Mouse (Mus musculus) hindbrain, embryonic 15.5 days (tissue): Measurements from ENCODE around the gene Katnb1. TPM values are rescaled to one million over a fixed set of nuclear protein-coding genes. Genes with fewer than 3 reads are reported as not detected.

Experiments used
- ATAC-seq: fragments of 200-750 bp; cut with Nextera tagmentation; 2 replicates; pipeline ENCODE4 v1.8.0; 2017; ENCODE audit warnings: low read depth, moderate number of reproducible peaks, moderate TSS enrichment; ENCODE audit not compliant: low FRiP score
- H3K27ac ChIP-seq: fragments of 300-500 bp; sonication (generic); replicated peaks from 2 replicates; pipeline ENCODE4 v1.5.1; 2015; ENCODE audit warnings: mild to moderate bottlenecking, inconsistent platforms
- H3K27me3 ChIP-seq: fragments of 300-500 bp; sonication (generic); 2 replicates; pipeline ENCODE4 v1.6.1; 2015; ENCODE audit warnings: control low read depth, inconsistent platforms
- H3K36me3 ChIP-seq: fragments of 300-500 bp; sonication (generic); 2 replicates; pipeline ENCODE4 v1.6.1; 2015; ENCODE audit warnings: control low read depth, inconsistent platforms
- H3K4me1 ChIP-seq: fragments of 300-500 bp; sonication (generic); replicated peaks from 2 replicates; pipeline ENCODE4 v1.6.1; 2015; ENCODE audit warnings: control low read depth, inconsistent platforms
- H3K4me2 ChIP-seq: fragments of 300-500 bp; sonication (generic); 2 replicates; pipeline ENCODE4 v1.6.1; 2015; ENCODE audit warnings: moderate library complexity, mild to moderate bottlenecking, inconsistent platforms
- H3K4me3 ChIP-seq: fragments of 300-500 bp; sonication (generic); 2 replicates; pipeline ENCODE4 v1.5.1; 2015; ENCODE audit warnings: mild to moderate bottlenecking, inconsistent platforms
- H3K9ac ChIP-seq: fragments of 300-500 bp; sonication (generic); 2 replicates; pipeline ENCODE4 v1.6.1; 2015; ENCODE audit warnings: inconsistent platforms
- H3K9me3 ChIP-seq: fragments of 300-500 bp; sonication (generic); 2 replicates; pipeline ENCODE4 v1.6.1; 2016; ENCODE audit warnings: control low read depth, inconsistent platforms
- WGBS: fragments of 180-500 bp; shearing (Covaris S2); methylation state at CpG from one replicate; pipeline ENCODE4 v1.1.7; 2015; 5-methylcytosine and 5-hydroxymethylcytosine counted together
- polyA plus RNA-seq: library from polyadenylated mRNA; unstranded; fragments of >200 nt; fragmentation: Nextera tagmentation; extraction: Ambion mirVana; gene quantifications from 2 replicates; pipeline ENCODE4 v1.2.1, GENCODE M21; 2015

The Katnb1 gene
- 42.2 and 49.9 TPM in 2 replicates for polyA plus RNA-seq

DNA sequence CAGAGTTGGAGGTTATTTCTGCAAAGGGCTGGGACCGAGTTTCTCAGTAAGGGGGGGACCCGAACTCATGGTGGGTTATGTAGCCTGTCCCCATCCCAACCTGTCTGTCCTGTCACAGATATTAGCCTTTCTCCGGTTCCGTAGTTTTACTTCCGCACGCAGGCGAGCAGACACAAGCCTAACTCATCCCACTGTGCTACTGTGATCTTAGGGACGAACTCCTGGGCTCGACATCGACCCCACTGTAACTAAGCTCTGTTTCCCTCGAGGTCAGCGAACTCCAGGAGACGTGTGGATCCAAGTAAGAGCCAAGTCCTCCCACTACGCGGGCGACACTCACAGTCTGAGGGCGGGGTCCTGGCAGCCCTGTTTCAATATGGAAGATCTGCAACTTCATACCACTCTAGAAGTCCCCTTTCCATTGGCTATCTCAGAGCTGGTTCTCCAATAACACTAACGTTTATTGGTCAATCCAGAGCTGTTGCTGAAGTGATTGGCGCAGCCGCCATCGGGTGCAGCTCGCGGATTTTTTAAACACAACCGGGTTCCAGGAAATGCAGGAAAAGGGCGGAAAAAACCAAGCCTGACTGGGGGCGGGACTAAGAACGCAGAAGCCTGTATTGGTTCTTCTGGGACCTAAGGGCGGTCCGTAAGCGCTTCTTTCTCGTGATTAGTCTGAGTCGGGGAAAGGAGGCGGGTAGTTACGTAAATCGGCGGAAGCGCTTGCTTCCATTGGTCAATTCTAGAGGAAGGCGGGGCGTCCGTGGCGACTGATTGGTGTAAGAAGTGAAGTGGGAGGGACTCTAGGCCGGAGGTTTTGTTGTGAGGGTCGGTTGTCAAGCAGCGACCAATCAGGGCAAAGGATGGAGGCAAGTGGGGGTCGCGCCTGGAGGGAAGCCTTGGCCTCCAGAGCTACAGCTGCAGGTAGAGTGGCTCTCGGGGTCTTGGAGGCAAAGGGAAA lies at the start of gene Katnb1:
Gene Katnb1, plus strand, starts transcription at position 806 of the 961 bp plus-strand sequence.
- Histone ChIP-seq H3K9ac (peak within 1 kb of the TSS; percentile 70), H3K4me1 (peaks cover 21% of the 10 kb centered on the region), H3K27me3 (no peaks in the 10 kb centered on the region), H3K4me3 (peak within 1 kb of the TSS; percentile 67), H3K36me3 (no peaks in the 10 kb centered on the region), H3K4me2 (peak within 1 kb of the TSS; percentile 91), H3K27ac (peak within 1 kb of the TSS; percentile 79), H3K9me3 (no peaks in the 10 kb centered on the region)
- peak; percentile 99 for ATAC-seq
- under 1% methylated on average over 47 of the region's 47 CpGs for WGBS

DNA sequence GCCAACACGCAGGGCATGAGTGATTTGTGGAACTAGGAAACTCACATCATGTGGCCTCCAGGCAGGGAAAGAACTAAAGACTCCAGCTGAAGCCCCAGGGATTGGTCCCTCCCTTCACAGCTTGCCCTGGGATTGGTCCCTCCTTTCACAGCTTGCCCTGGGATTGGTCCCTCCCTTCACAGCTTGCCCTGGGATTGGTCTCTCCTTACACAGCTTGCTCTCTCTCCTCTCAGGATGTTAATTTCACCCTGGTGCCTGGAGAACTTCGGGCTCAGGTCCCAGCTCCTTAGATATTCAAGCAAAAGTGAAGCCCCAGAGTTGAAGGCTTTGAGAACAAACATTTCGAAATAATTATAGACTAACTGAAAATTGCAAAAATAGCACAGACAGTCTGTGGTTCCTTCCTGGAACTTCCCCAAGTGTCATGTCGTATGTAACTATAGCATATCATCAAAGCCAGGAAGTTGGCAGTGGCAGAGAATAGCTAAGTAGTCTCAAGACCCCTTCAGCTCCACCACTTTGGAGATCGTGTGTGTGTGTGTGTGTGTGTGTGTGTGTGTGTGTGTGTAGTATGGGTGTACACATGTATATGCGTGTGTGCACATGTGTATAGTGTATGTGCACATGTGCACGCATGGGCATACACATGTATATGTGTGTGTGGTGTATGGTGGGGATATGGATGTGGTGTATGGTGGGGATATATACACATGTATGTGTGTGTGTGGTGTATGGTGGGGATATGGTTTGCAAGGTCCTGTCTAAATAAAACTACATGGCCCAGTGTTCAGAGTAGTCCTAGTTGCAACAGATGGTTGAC lies 43.7 kb upstream of the Katnb1 start:
- 69% methylated on average over 7 of the region's 7 CpGs for WGBS

DNA sequence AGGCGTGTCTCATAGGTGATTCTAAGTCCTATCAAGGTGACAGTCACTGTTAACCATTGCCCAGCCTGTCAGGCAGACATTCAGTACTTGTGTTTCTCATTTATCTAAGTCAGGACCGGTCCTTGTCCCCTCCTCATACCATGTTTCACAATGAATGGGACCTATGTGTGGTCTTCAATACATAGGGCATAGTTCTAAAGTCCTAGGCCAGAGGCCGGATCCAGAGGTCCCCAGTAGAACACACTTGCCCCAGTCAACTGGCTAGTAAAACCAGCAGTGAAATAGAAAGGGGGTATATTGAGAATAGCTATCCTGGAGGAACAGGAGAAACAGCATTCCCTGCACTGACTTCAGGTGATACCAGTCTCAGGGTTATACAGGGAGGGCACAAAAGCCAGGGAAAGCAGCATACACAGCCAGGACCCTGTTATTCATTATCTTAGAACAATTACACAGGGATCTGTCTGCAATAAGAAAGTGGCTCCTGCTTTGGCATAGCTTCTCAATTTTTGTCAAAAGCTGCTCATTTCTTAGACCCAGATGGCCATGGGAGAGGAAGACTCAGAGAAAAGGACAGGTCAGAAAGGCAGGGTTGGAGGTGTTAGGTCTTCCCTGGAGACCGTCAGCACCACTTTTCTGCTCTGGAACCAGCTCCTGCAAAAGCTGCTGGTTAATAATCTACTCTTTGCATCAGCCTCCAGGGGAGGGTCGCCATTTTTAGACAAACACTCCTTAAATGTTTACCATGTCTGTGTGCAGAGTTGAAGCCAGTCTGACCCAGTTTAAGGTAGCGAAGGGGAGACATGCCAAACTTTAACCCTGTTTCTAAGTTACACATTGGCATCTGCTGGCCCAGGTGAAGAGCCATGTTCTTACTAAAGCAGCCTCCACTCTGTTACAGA lies 38.9 kb upstream of the Katnb1 start:
- Histone ChIP-seq H3K36me3 (no peaks in the 10 kb centered on the region), H3K27me3 (no peaks in the 10 kb centered on the region), H3K4me1 (0 out of 2 replicates have a peak, but pooled peaks cover under 1% of the 10 kb centered on the region), H3K9ac (no peak overlapping the region), H3K9me3 (no peaks in the 10 kb centered on the region), H3K27ac (no peak overlapping the region), H3K4me2 (no peak overlapping the region), H3K4me3 (no peak overlapping the region)
- 74% methylated on average over 6 of the region's 6 CpGs for WGBS
- no peak for ATAC-seq

More for the DNA sequence above, 43.7 kb upstream of the Katnb1 start:
- Histone ChIP-seq H3K4me2 (no peak overlapping the region), H3K4me3 (no peak overlapping the region), H3K9me3 (no peaks in the 10 kb centered on the region), H3K27ac (no peak overlapping the region), H3K4me1 (no peaks in the 10 kb centered on the region), H3K27me3 (no peaks in the 10 kb centered on the region), H3K36me3 (no peaks in the 10 kb centered on the region), H3K9ac (no peak overlapping the region)
- ATAC-seq = peak; percentile 59; the same call in 1 of the 2 replicates

DNA sequence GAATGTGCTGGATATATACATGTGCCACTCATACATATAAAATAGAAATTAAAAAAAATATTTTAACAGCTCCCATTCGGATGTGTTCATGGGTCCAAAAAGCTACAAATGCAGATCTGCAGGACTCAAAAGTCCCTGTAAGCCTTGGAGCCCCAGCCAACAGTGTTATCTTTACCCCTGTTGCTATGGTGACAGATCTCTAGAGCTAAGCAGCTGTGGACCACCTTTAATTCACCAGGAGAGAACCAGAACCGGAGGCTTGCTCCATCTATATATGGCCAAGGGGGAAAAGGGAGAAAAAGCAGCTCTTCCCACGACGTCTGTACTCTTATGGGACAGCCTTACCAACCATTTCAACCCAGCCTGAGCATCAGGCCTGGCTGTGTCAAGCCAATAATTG lies 36.2 kb upstream of the Katnb1 start:
- no peak overlapping the region for H3K9ac ChIP-seq
- no peak for ATAC-seq
- 58% methylated on average over 4 of the region's 4 CpGs for WGBS

DNA sequence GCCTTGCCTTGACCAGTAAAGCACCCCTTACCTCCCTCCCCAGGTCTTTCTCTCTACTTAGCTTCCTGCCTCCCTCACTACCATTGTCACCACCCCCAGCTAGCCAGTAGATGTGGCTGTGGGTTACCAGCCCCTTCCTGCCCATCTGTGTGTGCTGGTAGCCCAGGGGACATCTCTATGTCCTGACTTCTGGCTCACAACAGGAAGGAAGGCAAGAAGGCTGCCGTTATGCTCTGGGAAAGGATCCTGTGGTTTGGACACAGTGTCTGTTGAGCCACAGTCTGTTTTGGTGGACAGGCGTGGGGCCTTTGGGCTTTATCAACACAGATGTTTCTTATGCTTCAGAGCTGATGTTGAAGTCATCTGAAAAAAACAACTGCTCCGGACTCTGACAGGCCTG lies 34.0 kb upstream of the Katnb1 start:
- Histone ChIP-seq H3K4me2 (no peak overlapping the region), H3K36me3 (no peaks in the 10 kb centered on the region), H3K4me1 (peaks cover 10% of the 10 kb centered on the region; the same call in 1 of the 2 replicates), H3K9ac (no peak overlapping the region), H3K27ac (no peak overlapping the region), H3K9me3 (no peaks in the 10 kb centered on the region), H3K27me3 (no peaks in the 10 kb centered on the region), H3K4me3 (no peak overlapping the region)
- WGBS = 83% methylated on average over 3 of the region's 3 CpGs
- no peak for ATAC-seq

More for the DNA sequence above, 36.2 kb upstream of the Katnb1 start:
- Histone ChIP-seq H3K27ac (no peak overlapping the region), H3K4me3 (no peak overlapping the region), H3K27me3 (no peaks in the 10 kb centered on the region), H3K4me1 (peaks cover 10% of the 10 kb centered on the region; the same call in 1 of the 2 replicates), H3K9me3 (no peaks in the 10 kb centered on the region), H3K36me3 (no peaks in the 10 kb centered on the region), H3K4me2 (no peak overlapping the region)

DNA sequence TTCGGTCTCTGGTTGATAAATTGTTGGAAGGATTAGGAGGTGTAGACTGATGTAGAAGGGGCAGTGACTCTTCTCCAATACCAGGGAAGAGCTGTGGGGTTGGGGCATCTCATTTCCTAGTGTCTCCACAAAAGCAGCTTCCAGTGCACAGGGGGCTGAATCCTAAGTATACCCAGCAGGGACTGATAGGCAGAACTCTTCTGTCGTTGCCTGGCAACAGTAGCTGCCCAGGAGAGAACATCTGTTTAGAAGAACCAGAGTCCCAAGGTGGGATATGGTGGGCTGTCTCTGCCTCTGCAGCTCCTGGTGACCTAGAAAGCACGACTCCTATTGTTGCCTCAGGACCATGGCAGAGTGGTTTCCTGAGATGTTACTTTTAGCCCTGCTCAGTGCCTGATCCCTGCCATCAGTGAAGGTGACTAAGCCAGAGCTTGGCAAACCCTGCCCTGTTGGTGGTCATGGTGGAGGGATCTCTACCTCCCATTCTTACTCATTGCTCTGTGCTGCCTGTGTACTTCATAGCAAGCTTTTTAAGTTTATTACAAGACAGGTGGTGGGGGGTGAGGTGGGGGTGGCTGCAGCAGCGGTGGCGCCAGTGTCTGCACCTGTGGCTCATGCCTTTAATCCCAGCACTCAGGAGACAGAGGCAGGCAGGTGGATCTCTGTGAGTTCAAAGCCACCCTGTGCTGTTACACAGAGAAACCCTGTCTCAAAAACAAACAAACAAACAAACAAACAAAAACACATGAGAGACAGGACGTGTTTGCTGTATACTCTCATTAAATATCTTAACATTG lies 32.9 kb upstream of the Katnb1 start:
- 68% methylated on average over 6 of the region's 6 CpGs for WGBS
- Histone ChIP-seq H3K4me2 (no peak overlapping the region), H3K27me3 (no peaks in the 10 kb centered on the region), H3K4me3 (no peak overlapping the region), H3K36me3 (no peaks in the 10 kb centered on the region), H3K9me3 (no peaks in the 10 kb centered on the region), H3K9ac (no peak overlapping the region), H3K4me1 (peaks cover 10% of the 10 kb centered on the region; the same call in 1 of the 2 replicates), H3K27ac (no peak overlapping the region; the same call in 1 of the 2 replicates)
- ATAC-seq = peak; percentile 72; the same call in 1 of the 2 replicates

DNA sequence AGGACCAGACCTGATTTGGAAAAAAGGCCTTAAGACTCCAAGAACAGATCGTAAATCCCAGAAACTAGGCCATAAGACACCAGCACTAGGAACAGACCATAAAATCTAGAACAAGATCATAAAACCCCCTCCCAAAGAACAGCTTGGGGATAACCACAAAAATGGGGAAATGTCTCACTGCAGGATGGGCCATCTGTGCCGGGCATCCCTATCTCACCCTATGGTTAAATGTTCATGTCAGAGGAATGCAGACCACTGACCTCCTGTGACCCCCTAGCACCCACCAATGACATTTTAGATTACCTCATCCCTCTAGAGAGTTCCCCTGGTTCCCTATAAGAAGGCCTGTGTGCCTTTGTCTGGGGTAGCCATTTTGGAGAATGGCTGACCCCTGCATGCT lies 31.4 kb upstream of the Katnb1 start:
- Histone ChIP-seq H3K27me3 (no peaks in the 10 kb centered on the region), H3K36me3 (no peaks in the 10 kb centered on the region), H3K9ac (no peak overlapping the region), H3K4me3 (no peak overlapping the region), H3K9me3 (no peaks in the 10 kb centered on the region), H3K4me2 (no peak overlapping the region), H3K27ac (no peak overlapping the region), H3K4me1 (peaks cover 10% of the 10 kb centered on the region; the same call in 1 of the 2 replicates)
- no peak for ATAC-seq
- WGBS = 84% methylated on average over 2 of the region's 2 CpGs

DNA sequence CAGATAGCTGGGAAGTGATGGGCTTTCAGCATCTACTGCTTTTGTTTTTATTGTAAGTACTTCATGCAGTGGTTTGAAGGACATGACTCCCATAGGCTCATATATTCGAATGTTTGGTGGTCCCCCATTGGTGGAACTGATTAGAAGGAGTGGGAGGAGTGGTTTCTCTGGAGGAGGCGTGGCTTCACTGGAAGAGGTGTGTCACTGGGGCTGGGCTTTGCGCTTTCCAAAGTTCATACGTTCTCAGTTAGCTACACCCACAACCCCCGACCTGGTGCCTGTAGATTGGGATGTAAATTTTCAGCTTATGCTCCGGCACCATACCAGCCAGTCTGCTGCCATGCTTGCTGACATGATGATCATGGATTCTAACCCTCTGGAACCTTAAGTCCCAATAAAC lies 26.5 kb upstream of the Katnb1 start:
- H3K27ac ChIP-seq = no peak overlapping the region
- H3K4me2 ChIP-seq = no peak overlapping the region
- H3K9me3 ChIP-seq = no peaks in the 10 kb centered on the region
- no peaks in the 10 kb centered on the region for H3K27me3 ChIP-seq
- H3K4me1 ChIP-seq = 0 out of 2 replicates have a peak, but pooled peaks cover 3% of the 10 kb centered on the region
- ATAC-seq = peak; percentile 44; the same call in 1 of the 2 replicates
- H3K9ac ChIP-seq = no peak overlapping the region
- 68% methylated on average over 6 of the region's 6 CpGs for WGBS
- no peaks in the 10 kb centered on the region for H3K36me3 ChIP-seq
- no peak overlapping the region for H3K4me3 ChIP-seq

DNA sequence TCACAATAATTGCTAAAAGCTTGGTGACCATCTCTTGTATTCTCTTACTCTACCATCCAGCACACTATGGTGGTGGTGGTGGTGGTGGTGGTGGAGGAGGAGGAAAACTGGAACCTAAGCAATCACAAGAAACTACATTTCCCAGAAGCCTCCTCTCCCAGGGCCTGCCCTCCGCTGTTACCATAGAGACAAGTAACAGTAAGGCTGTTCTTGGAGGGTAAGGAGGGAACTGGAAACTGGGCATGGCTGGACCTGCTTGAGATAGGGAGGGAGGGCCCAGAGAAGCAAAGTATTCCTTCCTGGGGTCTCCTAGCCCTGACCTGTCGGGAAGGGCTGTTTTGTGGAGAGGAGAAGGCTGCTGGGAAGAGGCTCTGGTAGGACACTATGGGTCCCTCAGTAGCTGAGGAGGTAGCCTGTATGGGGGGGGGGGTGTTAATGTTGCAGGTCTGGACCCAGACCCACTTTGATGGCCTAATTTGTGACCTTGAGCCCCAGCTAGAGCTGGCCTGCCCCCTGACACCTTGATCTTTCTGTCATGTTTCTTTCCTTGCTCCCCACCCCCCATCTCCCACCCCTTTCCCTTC lies 26.0 kb upstream of the Katnb1 start, which contains the start of gene Drc7:
Gene Drc7, plus strand, starts transcription at position 177 of the 584 bp plus-strand sequence.
- Histone ChIP-seq H3K4me2 (peak within 1 kb of the TSS; percentile 35; the same call in 1 of the 2 replicates), H3K9me3 (no peaks in the 10 kb centered on the region), H3K36me3 (no peaks in the 10 kb centered on the region), H3K9ac (no peak within 1 kb of the TSS), H3K4me1 (0 out of 2 replicates have a peak, but pooled peaks cover 3% of the 10 kb centered on the region), H3K4me3 (no peak within 1 kb of the TSS), H3K27ac (no peak within 1 kb of the TSS), H3K27me3 (no peaks in the 10 kb centered on the region)
- WGBS = 21% methylated on average over 2 of the region's 2 CpGs
- ATAC-seq = peak; percentile 85

DNA sequence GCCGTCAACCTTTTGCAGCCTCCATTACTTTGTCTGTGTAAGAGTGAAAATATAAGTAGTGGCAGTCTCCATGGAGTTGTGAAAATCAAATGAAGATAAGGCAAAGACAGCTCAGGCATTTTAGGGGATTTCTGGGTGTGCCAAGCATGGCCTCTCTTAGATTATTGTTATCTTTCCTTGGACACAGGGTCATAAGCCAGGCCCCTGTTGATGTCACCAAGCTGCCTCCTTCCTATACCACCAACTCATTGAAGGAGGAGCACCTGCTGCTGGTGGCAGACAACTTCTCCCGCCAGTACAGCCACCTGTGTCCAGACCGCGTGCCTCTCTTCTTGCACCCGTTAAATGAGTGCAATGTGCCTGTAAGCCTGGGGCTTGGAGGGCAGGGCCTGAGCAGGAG lies 24.6 kb upstream of the Katnb1 start:
- Histone ChIP-seq H3K27me3 (no peaks in the 10 kb centered on the region), H3K9me3 (no peaks in the 10 kb centered on the region), H3K4me1 (0 out of 2 replicates have a peak, but pooled peaks cover 3% of the 10 kb centered on the region), H3K27ac (no peak overlapping the region), H3K36me3 (no peaks in the 10 kb centered on the region), H3K9ac (no peak overlapping the region), H3K4me2 (no peak overlapping the region), H3K4me3 (no peak overlapping the region)
- WGBS = 89% methylated on average over 5 of the region's 5 CpGs
- ATAC-seq = no peak
